Mouse (Mus musculus) gastrocnemius, adult 2 months (tissue): Measurements from ENCODE around the gene Apol7e. TPM values are rescaled to one million over a fixed set of nuclear protein-coding genes. Genes with fewer than 3 reads are reported as not detected.
"Not testable (repeated sequence)": the region's sequence is repeated elsewhere in the genome, so short reads cannot be mapped to it uniquely, and the experiment has no call there.

Experiments
- DNase-seq: peaks from one replicate; pipeline ENCODE4 v3.0.0; 2022
- H3K27ac ChIP-seq: fragments of 200-600 bp; 2 replicates; pipeline ENCODE4 v1.8.1; 2022; ENCODE audit warnings: mild to moderate bottlenecking
- H3K4me3 ChIP-seq: fragments of 200-600 bp; 2 replicates; pipeline ENCODE4 v1.8.1; 2022; ENCODE audit warnings: mild to moderate bottlenecking, moderate library complexity
- CTCF ChIP-seq: fragments of 200-600 bp; IDR thresholded peaks from 2 replicates; pipeline ENCODE4 v1.8.1; 2022; ENCODE audit warnings: antibody characterized with exemption, mild to moderate bottlenecking, moderate library complexity
- intact Hi-C: fragments of 180-260 bp; cut with DNase I; formaldehyde crosslinking; loops from one replicate; pipeline ENCODE4 v1.15.1; 2025
- total RNA-seq, 2 experiments: library from RNA; stranded (reverse); gene quantifications; 2 replicates each; pipeline ENCODE4 v1.2.3; 2021

The Apol7e gene
- total RNA-seq, 2 experiments from 2014 or later: not detected

DNA sequence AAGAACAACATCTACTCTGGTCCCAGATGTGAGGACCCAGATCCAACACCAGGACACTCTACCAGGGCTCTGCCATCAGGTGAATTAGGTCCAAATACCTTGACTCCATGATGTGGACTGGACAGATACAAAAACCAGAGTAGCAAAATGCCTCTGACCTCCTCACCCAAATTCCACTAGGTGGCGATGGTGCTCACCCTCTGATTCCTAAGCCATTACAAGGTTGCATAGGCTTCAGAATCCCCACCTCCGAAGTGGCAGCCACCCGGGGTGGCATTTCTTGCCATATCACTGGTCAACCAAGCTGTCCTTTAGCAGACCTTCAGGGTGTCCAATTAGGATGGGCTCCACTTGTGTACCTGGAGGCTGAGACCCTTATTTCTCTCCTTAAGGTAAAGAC lies 28.5 kb downstream of the Apol7e start:
- H3K27ac ChIP-seq, intact Hi-C loops, H3K4me3 ChIP-seq, DNase-seq: not testable (repeated sequence)
- TF ChIP-seq CTCF: peak; percentile 54

- DNase-seq, intact Hi-C loops, H3K27ac ChIP-seq, H3K4me3 ChIP-seq: not testable (repeated sequence)
Observed at GRCm38 (mm10) chr15:77727745-77728144, 29.1 kb downstream of the Apol7e start.

DNA sequence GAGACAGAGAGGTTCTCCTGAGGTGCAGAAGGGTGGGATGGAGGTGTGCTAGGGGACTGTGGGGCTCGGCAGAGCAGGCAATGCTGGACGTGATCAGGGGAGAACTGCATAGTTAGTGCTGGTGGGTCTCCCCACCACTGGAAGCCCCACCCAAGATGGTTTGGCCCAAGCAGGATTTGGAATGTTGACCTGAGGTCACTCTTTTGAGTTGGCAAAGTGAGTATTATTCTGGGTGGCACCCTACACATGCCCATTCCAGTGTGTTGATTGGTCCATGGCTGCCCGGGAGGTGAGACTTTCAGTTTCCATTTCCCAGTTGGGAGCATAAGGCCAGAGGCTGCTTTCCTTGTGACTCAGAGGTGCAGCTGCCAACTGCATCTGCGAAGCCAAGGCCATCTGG lies 30.1 kb downstream of the Apol7e start, which contains the start of gene Apol9b:
Gene Apol9b (plus strand): TSS at position 301 of the 400 bp plus-strand sequence.
- H3K4me3 ChIP-seq, DNase-seq, intact Hi-C loops, H3K27ac ChIP-seq: not testable (repeated sequence)

DNA sequence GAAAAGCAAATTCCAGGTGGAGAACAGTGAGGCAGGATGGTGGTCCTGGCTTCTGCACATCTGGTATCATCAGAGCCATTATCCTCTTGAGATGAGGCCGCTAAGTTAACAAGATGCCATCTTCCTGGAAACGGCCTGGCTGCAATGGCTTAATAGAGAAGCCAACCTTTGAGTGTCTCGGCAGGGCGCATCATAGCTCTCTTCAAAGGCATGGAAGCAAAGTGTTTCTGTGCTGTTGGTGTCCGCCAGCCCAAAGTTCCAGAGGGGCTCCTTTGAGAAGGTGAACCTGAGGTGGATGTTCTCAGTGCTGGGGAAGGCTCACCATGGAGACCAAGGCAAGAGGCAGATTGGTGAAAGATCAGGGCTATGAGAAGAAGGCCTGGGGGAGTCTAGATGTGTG lies 32.9 kb downstream of the Apol7e start:
- no peak for TF ChIP-seq CTCF
- intact Hi-C loops: no loop called here
- DNase-seq: no peak
- no peak overlapping the region for H3K4me3 ChIP-seq
- no peak overlapping the region for H3K27ac ChIP-seq

- DNase-seq, H3K4me3 ChIP-seq, H3K27ac ChIP-seq, intact Hi-C loops: not testable (repeated sequence)
Observed at GRCm38 (mm10) chr15:77732851-77733250, 34.2 kb downstream of the Apol7e start.

GRCm38 (mm10) chr15:77733380-77733779 lies 34.7 kb downstream of the Apol7e start:
- H3K4me3 ChIP-seq, intact Hi-C loops, H3K27ac ChIP-seq, DNase-seq: not testable (repeated sequence)

DNA sequence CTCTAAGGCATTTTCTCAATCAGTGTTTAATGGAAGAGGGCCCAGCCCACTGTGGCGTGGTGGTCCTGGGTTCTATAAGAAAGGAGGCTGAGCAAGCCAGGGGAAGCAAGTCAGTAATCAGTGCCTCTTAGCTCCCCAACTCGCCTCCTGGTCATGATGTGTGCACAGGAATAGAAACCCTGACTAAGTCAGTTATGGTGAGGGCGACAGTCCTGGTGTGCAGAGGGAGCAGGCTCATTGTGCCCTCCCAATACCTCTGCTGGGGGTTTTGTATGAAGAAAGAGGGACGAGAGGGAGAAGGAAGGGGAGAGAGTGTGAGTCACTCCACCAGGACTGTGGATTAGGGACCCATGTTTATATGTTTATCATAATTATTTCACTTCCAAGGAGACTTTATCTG lies 35.2 kb downstream of the Apol7e start:
- DNase-seq, H3K4me3 ChIP-seq, intact Hi-C loops, H3K27ac ChIP-seq: not testable (repeated sequence)

GRCm38 (mm10) chr15:77740511-77741297 lies 42.0 kb downstream of the Apol7e start:
- no peak overlapping the region for H3K27ac ChIP-seq
- intact Hi-C loops: no loop called here

GRCm38 (mm10) chr15:77741556-77741955 lies 42.9 kb downstream of the Apol7e start:
- intact Hi-C loops, H3K4me3 ChIP-seq, H3K27ac ChIP-seq, DNase-seq: not testable (repeated sequence)

More at GRCm38 (mm10) chr15:77740511-77741297, 42.0 kb downstream of the Apol7e start:
- TF ChIP-seq CTCF: peak; percentile 43
- DNase-seq: no peak
- H3K4me3 ChIP-seq: no peak overlapping the region

GRCm38 (mm10) chr15:77744632-77745031 lies 46.0 kb downstream of the Apol7e start:
- no peak for DNase-seq
- no peak for TF ChIP-seq CTCF
- Histone ChIP-seq H3K4me3 (no peak overlapping the region), H3K27ac (no peak overlapping the region)
- intact Hi-C loops: no loop called here

- no peak for TF ChIP-seq CTCF
- intact Hi-C loops: no loop called here
Observed at GRCm38 (mm10) chr15:77745081-77745480, 46.4 kb downstream of the Apol7e start.

GRCm38 (mm10) chr15:77746326-77746725 lies 47.7 kb downstream of the Apol7e start:
- intact Hi-C loops: no loop called here
- H3K27ac ChIP-seq: no peak overlapping the region
- no peak for TF ChIP-seq CTCF
- no peak overlapping the region for H3K4me3 ChIP-seq
- DNase-seq: no peak

More at GRCm38 (mm10) chr15:77745081-77745480, 46.4 kb downstream of the Apol7e start:
- Histone ChIP-seq H3K27ac (no peak overlapping the region), H3K4me3 (no peak overlapping the region)
- no peak for DNase-seq

- no peak overlapping the region for H3K27ac ChIP-seq
- intact Hi-C loops: no loop called here
- no peak for TF ChIP-seq CTCF
- H3K4me3 ChIP-seq: no peak overlapping the region
- DNase-seq: no peak
Observed at GRCm38 (mm10) chr15:77748414-77748813, 49.8 kb downstream of the Apol7e start.

GRCm38 (mm10) chr15:77749717-77750116 lies 51.1 kb downstream of the Apol7e start:
- H3K27ac ChIP-seq: no peak overlapping the region
- no peak for TF ChIP-seq CTCF
- no peak for DNase-seq
- intact Hi-C loops: no loop called here
- no peak overlapping the region for H3K4me3 ChIP-seq
